Mouse (Mus musculus) liver, adult 10 weeks (tissue): Measurements from ENCODE around the gene Olfr463. TPM values are rescaled to one million over a fixed set of nuclear protein-coding genes. Genes with fewer than 3 reads are reported as not detected.

Experiments used
- polyA plus RNA-seq: library from polyadenylated mRNA; stranded (reverse); fragments of 350-450 nt; fragmentation: Illumina TruSeq; extraction: RNeasy Lipid Tissue Mini Kit (QIAGEN cat#74804); gene quantifications from one replicate; pipeline ENCODE4 v1.2.3, GENCODE M21; 2014; ENCODE audit warnings: low read depth, low replicate concordance

Olfr463 gene
- polyA plus RNA-seq: not detected

DNA sequence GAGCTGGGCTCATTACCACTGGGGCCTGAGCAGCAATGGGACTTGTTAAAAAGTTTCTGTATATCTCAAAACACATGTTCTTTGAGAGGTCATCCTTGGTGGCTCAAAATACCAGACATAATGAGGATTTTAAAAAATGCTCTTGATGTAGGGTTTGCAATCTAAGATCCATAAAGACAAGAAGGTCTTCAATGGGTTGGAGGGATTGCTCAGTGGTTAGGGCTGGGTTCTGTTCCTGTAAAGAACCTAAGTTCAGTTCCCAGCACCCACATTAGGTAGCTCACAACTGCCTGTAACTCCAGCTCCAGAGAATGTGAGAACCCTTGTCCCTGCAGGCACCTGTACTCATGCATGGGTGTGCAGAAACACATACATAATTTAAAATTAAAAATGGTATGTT lies at the start of gene Olfr463:
Olfr463 (minus strand) TSS at position 101 of the 400 bp plus-strand sequence.

DNA sequence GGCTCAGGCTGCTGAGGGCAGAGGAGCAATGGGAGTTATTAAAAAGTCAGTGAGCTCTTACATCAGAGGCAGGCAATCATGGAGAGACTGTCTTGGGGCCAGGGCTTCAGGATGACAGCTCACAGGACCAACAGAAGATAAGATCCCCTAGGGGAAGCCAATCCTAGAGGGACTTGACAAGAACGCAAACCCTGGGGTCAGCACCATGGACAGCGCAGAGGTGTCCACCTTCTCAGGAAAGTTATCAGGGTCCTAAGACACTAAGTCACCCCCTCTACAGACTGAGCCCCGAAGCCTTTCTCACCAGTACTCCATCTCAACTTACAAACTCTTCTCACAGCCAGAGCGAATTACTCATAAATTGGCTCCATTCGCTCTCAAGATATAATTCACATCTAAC lies 23.8 kb upstream of the Olfr463 start, which contains the start of gene Olfr464:
Olfr464 (minus strand) TSS at position 2 of the 400 bp plus-strand sequence.

GRCm38 (mm10) chr11:87892168-87892567 lies 5.0 kb downstream of the Olfr463 start, which contains the start of gene Olfr462:
Gene Olfr462 (minus strand): TSS chr11:87892268.

GRCm38 (mm10) chr11:87875436-87875835 lies 21.8 kb downstream of the Olfr463 start, which contains the start of gene Epx:
Gene Epx (minus strand): TSS chr11:87875536.

DNA sequence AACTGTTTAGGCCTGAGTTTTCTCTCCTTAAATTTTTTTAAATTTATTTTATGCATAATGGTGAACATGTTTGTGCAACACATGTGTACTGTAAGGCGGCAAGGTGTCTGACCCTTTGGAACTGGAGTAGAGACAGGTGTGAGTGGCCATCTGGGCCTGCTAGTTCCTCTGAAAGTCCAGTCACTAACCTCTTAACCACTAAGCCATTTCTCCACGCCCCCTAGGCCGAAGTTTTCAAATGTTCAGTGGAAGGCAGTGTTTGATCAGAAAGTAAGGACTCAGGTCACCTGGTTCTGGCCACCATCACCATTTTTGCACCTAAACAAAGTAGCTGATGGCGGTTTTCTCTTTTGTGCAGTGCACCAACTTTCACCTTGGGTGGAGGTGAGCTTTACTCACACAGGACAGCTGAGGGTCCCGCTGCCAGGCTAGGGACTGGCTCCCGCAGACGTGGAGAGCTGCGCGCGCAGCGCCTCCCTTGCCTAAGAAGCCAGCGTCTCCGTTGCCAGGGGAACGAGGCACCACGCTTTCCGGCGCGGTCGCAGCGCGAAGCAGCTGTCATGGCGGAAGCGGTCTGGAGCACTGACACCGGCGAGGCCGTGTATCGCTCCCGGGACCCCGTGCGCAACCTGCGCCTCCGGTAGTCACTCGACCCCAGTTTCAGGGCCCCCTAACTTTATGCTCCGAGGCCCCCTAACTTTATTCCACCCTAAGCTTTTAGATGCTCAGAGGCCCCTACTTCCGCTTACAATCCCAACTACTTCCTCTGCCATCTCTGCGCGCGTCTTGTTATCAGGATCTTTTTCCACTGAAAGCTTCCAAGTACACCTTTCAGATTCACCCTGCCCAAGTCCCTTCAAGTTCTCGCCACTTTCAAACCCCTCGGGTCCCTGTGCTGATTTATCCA lies 44.2 kb downstream of the Olfr463 start, which contains the start of gene Mks1:
Mks1 (plus strand) TSS at position 526 of the 907 bp plus-strand sequence.

Other genes starting within 250 kb of the Olfr463 start
- 8.6 TPM for gene Rnf43, start 234.7 kb downstream of the Olfr463 start, polyA plus RNA-seq
- 18.1 TPM for gene Supt4a, start 159.8 kb downstream of the Olfr463 start, polyA plus RNA-seq
- gene Tspoap1, start 136.8 kb downstream of the Olfr463 start, polyA plus RNA-seq: not detected
- not detected for gene Mpo, start 103.8 kb downstream of the Olfr463 start, polyA plus RNA-seq
- not detected for gene Lpo, start 69.1 kb downstream of the Olfr463 start, polyA plus RNA-seq
- 0.19 TPM for gene Mks1, start 44.2 kb downstream of the Olfr463 start, polyA plus RNA-seq
- gene Epx, start 21.9 kb downstream of the Olfr463 start, polyA plus RNA-seq: not detected
- not detected for gene Olfr462, start 5.1 kb downstream of the Olfr463 start, polyA plus RNA-seq
- gene Olfr464, start 23.6 kb upstream of the Olfr463 start, polyA plus RNA-seq: not detected
- gene Dynll2, start 90.1 kb upstream of the Olfr463 start, polyA plus RNA-seq: 120 TPM
- gene Srsf1, start 150.0 kb upstream of the Olfr463 start, polyA plus RNA-seq: 208 TPM
- 15.5 TPM for gene Vezf1, start 170.9 kb upstream of the Olfr463 start, polyA plus RNA-seq
- 0.19 TPM for gene Cuedc1, start 200.7 kb upstream of the Olfr463 start, polyA plus RNA-seq